Mouse (Mus musculus) forebrain, embryonic 13.5 days (tissue): ENCODE data around the gene Rrp1b. TPM values are rescaled to one million over a fixed set of nuclear protein-coding genes. Genes with fewer than 3 reads are reported as not detected.
"Not testable (repeated sequence)": the region's sequence is repeated elsewhere in the genome, so short reads cannot be mapped to it uniquely, and the experiment has no call there.

Experiments
- ATAC-seq: fragments of 200-750 bp; cut with Nextera tagmentation; 2 replicates; pipeline ENCODE4 v1.8.0; 2017
- H3K27ac ChIP-seq: fragments of 300-500 bp; sonication (generic); 2 replicates; pipeline ENCODE4 v1.5.1; 2015; ENCODE audit warnings: inconsistent platforms, mild to moderate bottlenecking, moderate library complexity
- H3K27me3 ChIP-seq: fragments of 300-500 bp; sonication (generic); 2 replicates; pipeline ENCODE4 v1.6.1; 2015; ENCODE audit warnings: mild to moderate bottlenecking, inconsistent platforms
- H3K36me3 ChIP-seq: fragments of 300-500 bp; sonication (generic); 2 replicates; pipeline ENCODE4 v1.6.1; 2015; ENCODE audit warnings: mild to moderate bottlenecking, inconsistent platforms; ENCODE audit not compliant: poor library complexity, severe bottlenecking
- H3K4me1 ChIP-seq: fragments of 300-500 bp; sonication (generic); 2 replicates; pipeline ENCODE4 v1.6.1; 2015; ENCODE audit warnings: inconsistent platforms
- H3K4me2 ChIP-seq: fragments of 300-500 bp; sonication (generic); 2 replicates; pipeline ENCODE4 v1.6.1; 2015; ENCODE audit warnings: inconsistent platforms, mild to moderate bottlenecking, moderate library complexity
- H3K4me3 ChIP-seq: fragments of 300-500 bp; sonication (generic); 2 replicates; pipeline ENCODE4 v1.5.1; 2015; ENCODE audit warnings: mild to moderate bottlenecking, inconsistent platforms
- H3K9ac ChIP-seq: fragments of 300-500 bp; sonication (generic); 2 replicates; pipeline ENCODE4 v1.6.1; 2015; ENCODE audit warnings: mild to moderate bottlenecking, inconsistent platforms
- H3K9me3 ChIP-seq: fragments of 300-500 bp; sonication (generic); replicated peaks from 2 replicates; pipeline ENCODE4 v1.6.1; 2016; ENCODE audit warnings: inconsistent platforms
- WGBS: fragments of 180-500 bp; shearing (Covaris S2); methylation state at CpG from one replicate; pipeline ENCODE4 v1.1.7; 2015; 5-methylcytosine and 5-hydroxymethylcytosine counted together
- polyA plus RNA-seq: library from polyadenylated mRNA; unstranded; fragments of >200 nt; fragmentation: Nextera tagmentation; extraction: Ambion mirVana; gene quantifications from 2 replicates; pipeline ENCODE4 v1.2.1, GENCODE M21; 2015

Rrp1b gene
- polyA plus RNA-seq, 1 experiment from 2014 or later = 52.8 TPM

DNA sequence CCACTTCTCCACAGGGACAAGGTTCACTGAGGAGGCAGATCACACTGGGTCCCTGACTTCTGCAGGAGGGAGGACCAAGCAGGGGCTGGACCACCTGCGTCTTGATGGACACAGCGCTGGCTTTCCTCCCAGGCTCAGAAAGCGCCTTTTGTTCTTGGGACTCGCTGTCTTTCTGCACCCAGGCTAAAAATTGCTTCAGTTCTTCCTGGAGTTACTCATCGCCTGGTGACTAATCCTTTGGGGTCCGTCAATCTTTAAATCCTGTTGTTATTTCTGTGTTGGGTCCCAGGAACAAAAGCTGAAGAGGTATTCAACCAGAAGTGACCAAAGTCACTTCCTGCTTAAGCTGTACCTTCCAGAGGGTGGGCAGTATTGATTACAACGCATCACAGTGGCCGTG, 28.9 kb downstream of the Rrp1b start:
- not testable (repeated sequence) for H3K4me2 ChIP-seq, H3K27me3 ChIP-seq, H3K4me3 ChIP-seq, H3K9ac ChIP-seq, ATAC-seq, H3K4me1 ChIP-seq, H3K27ac ChIP-seq, H3K9me3 ChIP-seq
- 51% methylated on average over 8 of the region's 8 CpGs for WGBS
- peaks cover 33% of the 10 kb centered on the region for H3K36me3 ChIP-seq

DNA sequence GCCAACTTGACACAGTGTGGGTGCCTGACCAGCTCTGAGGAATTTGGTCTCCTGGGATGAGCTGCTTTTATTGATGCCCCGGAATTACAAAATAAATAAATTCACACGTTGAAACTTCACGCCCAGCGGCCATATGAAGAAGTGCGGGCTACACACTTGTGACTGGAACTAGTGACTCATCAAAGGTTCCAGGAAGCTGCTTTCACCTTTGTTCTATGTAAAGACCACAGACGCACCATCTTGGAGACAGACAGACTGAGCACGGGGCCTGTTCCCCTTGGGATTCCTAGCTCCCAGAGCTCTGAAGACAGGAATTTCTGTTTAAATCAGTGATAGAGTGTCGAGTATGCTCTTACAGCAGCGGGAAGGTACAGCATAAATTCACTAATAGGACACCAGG, 31.6 kb downstream of the Rrp1b start:
- no peak overlapping the region for H3K27ac ChIP-seq
- H3K36me3 ChIP-seq = peaks cover 5% of the 10 kb centered on the region; the same call in 1 of the 2 replicates
- no peak overlapping the region for H3K9ac ChIP-seq
- 83% methylated on average over 9 of the region's 9 CpGs for WGBS
- no peak overlapping the region for H3K4me3 ChIP-seq
- ATAC-seq = no peak
- no peaks in the 10 kb centered on the region for H3K27me3 ChIP-seq
- H3K4me1 ChIP-seq = no peaks in the 10 kb centered on the region
- no peak overlapping the region for H3K4me2 ChIP-seq
- peaks cover 5% of the 10 kb centered on the region; the same call in 1 of the 2 replicates for H3K9me3 ChIP-seq

DNA sequence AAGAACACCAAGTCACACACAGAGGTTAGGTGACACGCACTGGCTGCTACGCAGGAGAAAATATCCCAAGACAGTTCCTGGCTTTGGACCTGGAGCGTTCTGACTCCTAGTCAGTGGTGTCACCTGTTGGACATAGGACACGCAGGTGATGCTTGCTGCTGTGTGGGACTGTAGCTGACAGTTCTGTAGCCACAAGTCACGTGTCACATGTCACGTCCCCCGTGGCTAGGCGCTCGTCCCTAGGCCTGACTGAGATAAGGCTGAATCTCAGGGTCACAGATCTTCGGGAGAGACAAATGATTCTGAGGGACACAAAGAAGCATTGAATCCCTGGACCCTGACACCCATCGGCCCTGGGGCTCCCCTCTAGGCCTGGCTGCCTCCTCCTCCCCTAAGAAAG, 32.5 kb downstream of the Rrp1b start:
- Histone ChIP-seq H3K4me1 (no peaks in the 10 kb centered on the region), H3K9me3 (peaks cover 5% of the 10 kb centered on the region; the same call in 1 of the 2 replicates), H3K4me3 (no peak overlapping the region), H3K36me3 (no peaks in the 10 kb centered on the region), H3K27me3 (no peaks in the 10 kb centered on the region), H3K4me2 (no peak overlapping the region), H3K9ac (no peak overlapping the region), H3K27ac (no peak overlapping the region)
- no peak for ATAC-seq
- 89% methylated on average over 11 of the region's 11 CpGs for WGBS

DNA sequence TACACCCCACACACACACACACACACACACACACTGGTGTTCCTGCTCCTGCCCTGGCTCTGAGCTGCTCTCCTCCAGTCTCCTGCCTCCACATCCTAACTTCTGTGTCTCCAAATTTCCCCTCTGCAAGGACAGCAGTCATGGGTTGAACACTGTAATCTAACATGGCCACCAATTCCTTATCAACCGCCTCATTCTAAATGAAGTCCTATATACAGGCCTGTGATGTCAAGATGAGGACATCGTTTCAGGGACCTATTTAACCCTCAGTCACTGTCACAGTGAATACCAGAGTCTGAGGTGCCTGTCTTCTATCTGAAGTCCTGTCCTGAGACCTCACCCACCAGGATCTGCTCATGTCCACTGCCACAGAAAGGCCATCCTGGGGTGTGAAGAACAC, 32.9 kb downstream of the Rrp1b start:
- Histone ChIP-seq H3K4me1 (no peaks in the 10 kb centered on the region), H3K9me3 (peaks cover 5% of the 10 kb centered on the region; the same call in 1 of the 2 replicates), H3K36me3 (no peaks in the 10 kb centered on the region), H3K27me3 (no peaks in the 10 kb centered on the region), H3K4me3 (no peak overlapping the region), H3K27ac (no peak overlapping the region), H3K4me2 (no peak overlapping the region), H3K9ac (no peak overlapping the region)
- ATAC-seq = no peak
- WGBS = 92% methylated on average over 2 of the region's 2 CpGs

DNA sequence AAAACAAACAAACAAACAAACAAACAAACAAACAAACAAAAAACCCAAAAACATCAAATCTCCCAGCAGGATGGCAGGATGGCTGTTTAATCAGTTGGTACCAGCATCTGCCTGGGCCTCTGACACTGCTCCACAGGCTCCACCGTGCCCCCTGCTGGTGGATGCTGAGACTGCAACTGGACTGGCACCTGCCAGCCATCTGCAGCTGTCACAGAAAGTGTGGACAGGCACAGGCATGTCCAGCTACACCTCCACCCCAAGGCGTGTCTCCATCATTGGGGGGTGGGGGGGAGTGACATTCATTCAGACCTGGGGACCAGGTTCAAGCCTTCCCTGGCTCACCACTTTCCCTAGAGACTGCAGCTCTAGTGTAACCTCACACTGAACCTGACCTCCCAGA, 37.5 kb downstream of the Rrp1b start:
- H3K36me3 ChIP-seq = no peaks in the 10 kb centered on the region

DNA sequence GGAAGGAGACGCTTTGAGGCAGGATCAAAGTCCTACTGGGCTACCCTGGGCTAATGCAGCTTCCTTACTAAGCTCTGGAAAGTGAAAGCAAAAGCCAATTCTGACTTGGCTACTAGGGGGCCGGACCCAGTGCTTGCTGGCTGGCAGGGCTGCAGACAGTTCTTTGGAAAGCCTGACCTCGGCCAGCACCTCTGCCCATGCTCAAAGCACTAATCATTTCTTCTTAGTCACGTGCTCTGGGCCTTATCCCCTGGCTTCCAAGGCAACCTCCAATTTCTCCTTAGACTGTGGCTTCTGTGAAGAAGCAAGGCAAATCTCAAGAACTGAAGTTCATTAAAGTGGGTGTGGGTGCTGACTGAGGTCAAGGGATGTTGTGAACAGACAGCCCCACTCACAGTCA, 38.8 kb downstream of the Rrp1b start:
- Histone ChIP-seq H3K27me3 (no peaks in the 10 kb centered on the region), H3K4me2 (no peak overlapping the region), H3K36me3 (no peaks in the 10 kb centered on the region), H3K4me1 (0 out of 2 replicates have a peak, but pooled peaks cover 3% of the 10 kb centered on the region), H3K4me3 (no peak overlapping the region), H3K9ac (no peak overlapping the region), H3K9me3 (peaks cover 3% of the 10 kb centered on the region; the same call in 1 of the 2 replicates), H3K27ac (no peak overlapping the region)
- ATAC-seq = no peak
- 64% methylated on average over 4 of the region's 4 CpGs for WGBS

More for the DNA sequence above, 37.5 kb downstream of the Rrp1b start:
- Histone ChIP-seq H3K9me3 (peaks cover 5% of the 10 kb centered on the region; the same call in 1 of the 2 replicates), H3K9ac (no peak overlapping the region), H3K4me1 (0 out of 2 replicates have a peak, but pooled peaks cover 3% of the 10 kb centered on the region), H3K4me3 (no peak overlapping the region), H3K4me2 (no peak overlapping the region), H3K27me3 (no peaks in the 10 kb centered on the region), H3K27ac (no peak overlapping the region)
- ATAC-seq = 0 out of 2 replicates have a peak, but pooled peaks have one; percentile 57
- WGBS = 0% methylated on average over 2 of the region's 2 CpGs

DNA sequence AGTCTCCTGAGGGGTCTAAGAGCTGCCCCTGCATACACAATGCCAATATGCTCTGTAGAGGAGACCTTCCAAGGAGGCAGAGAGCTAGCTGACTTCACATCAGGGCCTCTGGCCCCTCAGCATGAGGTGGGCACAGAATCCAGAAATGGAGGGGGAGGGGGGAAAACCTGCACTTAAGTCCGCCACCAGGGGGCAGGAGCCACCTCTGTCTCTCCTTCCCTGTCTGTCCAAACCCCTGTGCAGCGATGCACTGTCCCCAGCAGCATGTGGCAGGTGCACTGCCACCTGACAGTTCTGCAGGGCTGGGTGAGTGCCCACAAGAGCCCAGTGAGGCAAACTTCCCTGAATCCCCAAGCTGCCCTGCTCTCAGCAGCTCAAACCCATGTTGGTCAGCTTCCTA, 39.3 kb downstream of the Rrp1b start:
- H3K27ac ChIP-seq = no peak overlapping the region
- no peaks in the 10 kb centered on the region for H3K27me3 ChIP-seq
- H3K9ac ChIP-seq = no peak overlapping the region
- no peaks in the 10 kb centered on the region for H3K36me3 ChIP-seq
- H3K4me3 ChIP-seq = no peak overlapping the region
- no peak for ATAC-seq
- 0 out of 2 replicates have a peak, but pooled peaks cover 3% of the 10 kb centered on the region for H3K4me1 ChIP-seq
- no peaks in the 10 kb centered on the region for H3K9me3 ChIP-seq
- H3K4me2 ChIP-seq = no peak overlapping the region
- 4% methylated on average over 2 of the region's 2 CpGs for WGBS

DNA sequence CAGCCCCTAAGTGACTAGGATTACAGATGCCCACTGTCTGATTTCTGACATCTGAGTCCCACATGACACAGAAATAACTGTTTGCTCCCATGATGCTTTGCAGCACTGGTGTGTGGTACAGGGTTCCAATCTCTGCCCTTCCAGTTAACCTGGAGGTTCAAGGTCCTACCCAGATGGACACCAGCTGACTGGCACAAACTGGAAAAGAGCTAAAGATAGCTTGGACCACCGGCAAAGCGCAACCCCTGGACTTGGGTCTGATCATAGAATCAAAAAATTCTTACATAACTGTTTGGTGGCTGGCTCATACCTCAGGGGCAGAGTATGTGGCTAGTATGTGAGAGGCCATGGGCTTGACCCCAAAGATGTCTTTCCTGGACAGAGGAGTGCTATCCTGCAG, 47.5 kb downstream of the Rrp1b start:
- 98% methylated on average over 2 of the region's 2 CpGs for WGBS
- Histone ChIP-seq H3K27me3 (no peaks in the 10 kb centered on the region), H3K27ac (no peak overlapping the region), H3K9ac (no peak overlapping the region), H3K9me3 (no peaks in the 10 kb centered on the region), H3K4me3 (no peak overlapping the region), H3K4me1 (no peaks in the 10 kb centered on the region), H3K4me2 (no peak overlapping the region), H3K36me3 (no peaks in the 10 kb centered on the region)
- ATAC-seq = no peak

DNA sequence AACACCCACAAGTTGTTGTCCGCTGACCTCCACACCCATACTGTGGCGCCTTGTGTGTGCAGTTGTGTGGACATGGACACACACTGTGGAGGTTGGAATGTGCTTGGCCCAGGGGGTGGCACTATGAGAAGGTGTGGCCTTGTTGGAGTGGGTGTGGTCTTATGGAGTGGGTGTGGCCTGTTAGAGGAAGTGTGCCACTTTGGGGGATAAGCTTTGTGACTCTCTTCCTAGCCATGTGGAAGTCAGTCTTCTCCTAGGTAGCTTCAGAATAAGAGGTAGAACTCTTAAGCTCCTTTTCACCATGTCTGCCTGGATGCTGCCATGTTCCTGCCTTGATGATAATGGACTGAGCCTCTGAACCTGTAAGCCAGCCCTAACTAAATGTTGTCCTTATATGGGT, 51.2 kb downstream of the Rrp1b start:
- H3K9me3 ChIP-seq = no peaks in the 10 kb centered on the region
- no peak overlapping the region for H3K4me2 ChIP-seq
- H3K27ac ChIP-seq = no peak overlapping the region
- H3K9ac ChIP-seq = no peak overlapping the region
- no peaks in the 10 kb centered on the region for H3K27me3 ChIP-seq
- H3K36me3 ChIP-seq = no peaks in the 10 kb centered on the region
- H3K4me1 ChIP-seq = peaks cover 9% of the 10 kb centered on the region
- ATAC-seq = no peak
- WGBS = 98% methylated on average over 2 of the region's 2 CpGs
- H3K4me3 ChIP-seq = no peak overlapping the region

DNA sequence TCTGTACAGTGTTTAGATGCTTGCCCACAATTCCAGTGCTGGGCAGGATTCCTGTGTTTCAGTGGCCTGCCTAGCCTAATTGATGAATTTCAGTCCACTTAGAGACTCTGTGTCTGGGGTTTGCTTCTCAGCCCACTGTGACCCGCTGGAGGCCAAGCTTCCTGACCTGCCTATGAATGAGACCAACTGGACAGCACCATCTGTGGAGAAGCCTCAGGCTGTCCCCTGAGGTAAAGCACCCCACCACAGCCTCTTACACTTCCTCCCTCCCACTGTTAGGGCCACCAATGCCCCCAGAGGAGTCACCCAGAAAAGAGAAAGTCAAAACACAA, 55.1 kb downstream of the Rrp1b start:
- Histone ChIP-seq H3K4me1 (peaks cover 9% of the 10 kb centered on the region), H3K36me3 (no peaks in the 10 kb centered on the region), H3K27ac (no peak overlapping the region), H3K9me3 (no peaks in the 10 kb centered on the region; the same call in 1 of the 2 replicates), H3K9ac (peak overlapping the region; percentile 28), H3K4me3 (peak overlapping the region; percentile 18; the same call in 1 of the 2 replicates), H3K4me2 (peak overlapping the region; percentile 56), H3K27me3 (no peaks in the 10 kb centered on the region)
- WGBS = 44% methylated on average over 1 of the region's 1 CpGs
- no peak; the same call in 1 of the 2 replicates for ATAC-seq

DNA sequence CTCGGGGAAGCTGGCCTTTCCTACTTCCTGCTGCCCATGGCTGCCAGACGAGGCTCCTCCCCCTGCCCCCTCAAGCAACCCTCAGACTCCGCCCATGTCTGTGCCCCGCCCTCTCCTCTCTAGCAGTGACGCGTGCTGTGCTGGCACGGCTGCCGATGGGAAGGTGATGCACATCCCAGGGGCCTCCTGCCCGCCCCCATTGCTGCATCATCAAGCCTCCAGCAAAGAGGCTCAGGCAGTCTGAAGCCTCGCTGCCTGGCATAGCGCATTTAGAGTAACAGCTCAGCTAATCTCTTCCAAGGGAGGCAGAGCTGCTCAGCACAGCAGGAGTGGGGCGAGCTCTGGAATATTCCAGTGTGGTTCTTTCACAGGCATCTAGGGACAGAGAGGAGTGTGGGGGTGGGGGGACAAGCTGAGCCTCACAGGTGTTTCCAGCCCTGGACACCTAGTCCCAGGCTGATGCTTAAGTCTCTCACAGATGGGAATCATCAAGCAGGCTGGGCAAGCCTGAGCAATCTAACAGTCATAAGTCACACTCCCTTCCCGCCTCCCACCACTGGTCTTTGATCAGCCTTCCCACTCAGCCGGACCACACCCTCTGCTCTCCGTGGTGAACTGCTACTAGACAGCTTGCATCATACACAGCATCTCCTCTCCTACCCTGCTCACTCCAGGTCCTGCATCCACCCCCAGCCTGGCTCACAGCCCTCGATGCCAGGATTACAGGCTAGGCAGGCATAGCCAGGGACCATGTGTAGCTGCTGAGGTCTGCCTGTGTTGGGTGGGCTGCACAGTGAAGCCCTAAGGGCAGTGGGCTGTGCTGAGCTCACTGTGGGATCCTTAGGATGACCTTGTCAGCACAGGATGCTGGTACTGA, 55.7 kb downstream of the Rrp1b start:
- WGBS = 8% methylated on average over 13 of the region's 16 CpGs
- peak overlapping the region; percentile 56 for H3K4me2 ChIP-seq
- H3K4me3 ChIP-seq = peak overlapping the region; percentile 18; the same call in 1 of the 2 replicates
- not testable (repeated sequence) for H3K36me3 ChIP-seq, H3K27me3 ChIP-seq, H3K27ac ChIP-seq, H3K9me3 ChIP-seq, H3K4me1 ChIP-seq
- H3K9ac ChIP-seq = peak overlapping the region; percentile 28
- ATAC-seq = peak; percentile 93

DNA sequence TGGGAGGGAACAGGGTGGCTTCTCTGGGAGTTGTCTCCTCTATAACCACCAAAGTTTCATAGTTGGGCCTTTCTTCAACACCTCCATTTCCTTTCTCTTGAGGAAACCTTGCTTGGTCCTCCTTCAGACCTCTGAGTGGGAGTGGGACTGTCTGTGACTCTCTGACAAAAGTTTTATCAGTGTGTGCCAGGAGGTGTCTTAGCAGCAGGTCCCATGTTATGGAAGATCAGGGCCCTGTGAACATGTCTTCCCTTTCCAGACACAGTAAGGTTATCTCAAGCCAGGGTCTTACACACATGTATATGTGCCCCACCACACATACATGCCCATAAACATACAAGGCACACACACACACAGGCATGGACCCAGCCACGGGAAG, 56.3 kb downstream of the Rrp1b start:
- Histone ChIP-seq H3K9ac (no peak overlapping the region), H3K36me3 (no peaks in the 10 kb centered on the region), H3K4me3 (no peak overlapping the region), H3K4me1 (peaks cover 9% of the 10 kb centered on the region), H3K27me3 (no peaks in the 10 kb centered on the region), H3K9me3 (no peaks in the 10 kb centered on the region; the same call in 1 of the 2 replicates), H3K27ac (no peak overlapping the region), H3K4me2 (no peak overlapping the region)
- 88% methylated on average over 1 of the region's 1 CpGs for WGBS
- no peak for ATAC-seq
